Comparison of ENCODE assay signal across 9 mouse cellular contexts in the genomic region with DNA sequence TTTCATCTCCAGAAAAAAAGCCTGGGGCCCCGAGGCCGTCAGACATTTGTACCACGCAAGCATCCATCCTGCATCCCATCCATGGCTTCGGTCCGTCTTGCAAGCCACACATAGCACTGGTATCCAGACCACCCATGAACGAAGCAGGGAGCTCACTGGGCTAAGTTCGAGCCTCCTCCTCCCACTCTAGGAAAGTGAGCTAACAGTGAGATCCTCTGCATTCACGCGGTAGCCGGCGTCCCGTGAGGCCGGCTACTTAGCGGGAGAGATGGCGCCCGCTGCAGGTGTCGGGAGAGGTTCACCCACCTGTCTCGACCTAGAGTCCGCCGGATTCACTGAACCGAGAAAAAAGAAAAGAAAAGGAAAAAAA. TPM values are rescaled to one million over a fixed set of nuclear protein-coding genes. Genes with fewer than 3 reads are reported as not detected.
DNase-seq lines count a peak whose midpoint lies in the region; ATAC-seq and TF ChIP-seq lines count a peak whose summit lies in the region.
"Had no signal": no experiment of that assay in that cellular context is flagged by ENCODE, and none has a peak within 500 bp of the region (broad histone marks: within the 10 kb centered on the region; RNA-seq: fewer than 3 reads in every experiment).

No protein-coding gene starts in this region.

- TF ChIP-seq EP300 in ES-Bruce4 (IDR thresholded peaks at IDR 0.05; ENCODE audit: insufficient read depth, low read depth, low read length) = no peak

- ATAC-seq in forebrain, embryonic 14.5 days = peak; percentile 35
- peak; percentile 26 for ATAC-seq in liver, embryonic 16.5 days (ENCODE audit: low read depth)

- peak; percentile 31 for DNase-seq in gastrocnemius, postnatal 14 days
- no peak for DNase-seq in gastrocnemius, postnatal 10 days
- no peak for DNase-seq in forebrain, embryonic 14.5 days (ENCODE audit: low spot score)
- no peak for DNase-seq in retina, postnatal 1 day
- no peak for DNase-seq in gastrocnemius, postnatal 36 days
- no peak for DNase-seq in kidney, adult 18-20 months

- peak overlapping the region; percentile 90 for H3K4me2 ChIP-seq in forebrain, embryonic 14.5 days (ENCODE audit: low read length)
- H3K4me2 ChIP-seq in liver, embryonic 16.5 days (ENCODE audit: low read depth, low read length) = peak overlapping the region; percentile 90

- intact Hi-C loops in gastrocnemius, postnatal 14 days (cut with DNase I; ENCODE audit: low total_unique reads) = no loop called here
- intact Hi-C loops in gastrocnemius, postnatal 36 days (cut with DNase I) = no loop called here

- H3K9me3 ChIP-seq in ES-Bruce4 (replicated peaks; ENCODE audit: control insufficient read depth, insufficient read depth, low read length, poor library complexity, severe bottlenecking) = no peaks in the 10 kb centered on the region
- no peaks in the 10 kb centered on the region for H3K9me3 ChIP-seq in forebrain, embryonic 14.5 days (replicated peaks; ENCODE audit: control insufficient read depth, low read length)
- peaks cover 3% of the 10 kb centered on the region; the same call in 1 of the 2 replicates for H3K9me3 ChIP-seq in liver, embryonic 16.5 days (replicated peaks; ENCODE audit: control insufficient read depth, low read length)

- H3K36me3 ChIP-seq in ES-Bruce4 (ENCODE audit: control insufficient read depth, insufficient read depth, low read length, poor library complexity, severe bottlenecking) = peaks cover 11% of the 10 kb centered on the region
- H3K36me3 ChIP-seq in forebrain, embryonic 14.5 days (ENCODE audit: control insufficient read depth, insufficient read depth, low read length) = peaks cover 30% of the 10 kb centered on the region
- H3K36me3 ChIP-seq in liver, embryonic 16.5 days (ENCODE audit: control insufficient read depth, insufficient read depth) = peaks cover 13% of the 10 kb centered on the region

- peak overlapping the region; percentile 99 for H3K4me3 ChIP-seq in ES-Bruce4 (ENCODE audit: low read depth, low read length)
- peak overlapping the region; percentile 86 for H3K4me3 ChIP-seq in forebrain, embryonic 14.5 days (ENCODE audit: low read depth, low read length)
- peak overlapping the region; percentile 93 for H3K4me3 ChIP-seq in liver, embryonic 16.5 days (ENCODE audit: low read depth, low read length)

- TF ChIP-seq POLR2A in ES-Bruce4 (IDR thresholded peaks at IDR 0.05; ENCODE audit: insufficient read depth, low read length) = no peak

- 0% methylated on average over 21 of the region's 21 CpGs for WGBS in forebrain, embryonic 14.5 days
- under 1% methylated on average over 21 of the region's 21 CpGs for WGBS in liver, embryonic 16.5 days (ENCODE audit: insufficient replicate concordance)

- no peaks in the 10 kb centered on the region for H3K4me1 ChIP-seq in ES-Bruce4 (ENCODE audit: control insufficient read depth, insufficient read depth, low read length)
- H3K4me1 ChIP-seq in forebrain, embryonic 14.5 days (ENCODE audit: control insufficient read depth, insufficient read depth, low read length) = peaks cover 23% of the 10 kb centered on the region
- peaks cover 41% of the 10 kb centered on the region for H3K4me1 ChIP-seq in liver, embryonic 16.5 days (ENCODE audit: control insufficient read depth, low read depth, low read length)

- H3K27me3 ChIP-seq in ES-Bruce4 (ENCODE audit: control insufficient read depth, insufficient read depth, low read length, poor library complexity, severe bottlenecking) = no peaks in the 10 kb centered on the region
- H3K27me3 ChIP-seq in forebrain, embryonic 14.5 days (replicated peaks; ENCODE audit: control insufficient read depth, insufficient read depth, low read length) = no peaks in the 10 kb centered on the region
- no peaks in the 10 kb centered on the region for H3K27me3 ChIP-seq in liver, embryonic 16.5 days (ENCODE audit: control insufficient read depth, insufficient read depth, low read depth, low read length)

- TF ChIP-seq CTCF in ES-Bruce4 (IDR thresholded peaks at IDR 0.05; ENCODE audit: low read depth, low read length) = no peak

- peak overlapping the region; percentile 85 for H3K9ac ChIP-seq in ES-Bruce4 (ENCODE audit: low read depth, poor library complexity, severe bottlenecking)
- H3K9ac ChIP-seq in forebrain, embryonic 14.5 days (ENCODE audit: low read length) = peak overlapping the region; percentile 77
- peak overlapping the region; percentile 91 for H3K9ac ChIP-seq in liver, embryonic 16.5 days (ENCODE audit: low read depth, low read length)

- 0 out of 2 replicates have a peak overlapping the region, but pooled peaks have one; percentile 13 for H3K27ac ChIP-seq in ES-Bruce4 (ENCODE audit: insufficient read depth, low read length)
- H3K27ac ChIP-seq in forebrain, embryonic 14.5 days (ENCODE audit: low read depth, low read length) = peak overlapping the region; percentile 60; the same call in 1 of the 2 replicates
- peak overlapping the region; percentile 91 for H3K27ac ChIP-seq in liver, embryonic 16.5 days (ENCODE audit: low read length)

RNA-seq across cellular contexts. Expression of gene Zfp672, which starts 0.2 kb away (rescaled TPM):
- total RNA-seq in gastrocnemius, postnatal 14 days (2021) = 10 to 100 TPM; 43.0 to 45.1 TPM
- 10 to 100 TPM; 31.0 to 41.3 TPM for total RNA-seq in gastrocnemius, postnatal 10 days (2021)
- polyA plus RNA-seq in ES-Bruce4 (2011; ENCODE audit: insufficient read depth, insufficient read length, low read depth, missing spikeins) = 8.3 and 9.0 TPM in 2 replicates
- polyA plus RNA-seq in forebrain, embryonic 14.5 days (2014; fragmentation: Nextera tagmentation; extraction: Ambion mirVana) = 38.8 and 45.4 TPM in 2 replicates
- polyA plus RNA-seq in liver, embryonic 16.5 days (2015; fragmentation: Nextera tagmentation; extraction: Ambion mirVana) = 33.8 and 36.6 TPM in 2 replicates
- total RNA-seq in gastrocnemius, postnatal 36 days (2021) = 10 to 100 TPM; 36.7 to 41.7 TPM

RNA-seq across cellular contexts. Expression of gene Sh3bp5l, which starts 0.6 kb away (rescaled TPM):
- 10 to 100 TPM; 22.9 to 26.2 TPM for total RNA-seq in gastrocnemius, postnatal 14 days (2021)
- total RNA-seq in gastrocnemius, postnatal 10 days (2021) = 10 to 100 TPM; 28.0 to 30.3 TPM
- 33.6 and 41.4 TPM in 2 replicates for polyA plus RNA-seq in ES-Bruce4 (2011; ENCODE audit: insufficient read depth, insufficient read length, low read depth, missing spikeins)
- 29.5 and 43.3 TPM in 2 replicates for polyA plus RNA-seq in forebrain, embryonic 14.5 days (2014; fragmentation: Nextera tagmentation; extraction: Ambion mirVana)
- polyA plus RNA-seq in liver, embryonic 16.5 days (2015; fragmentation: Nextera tagmentation; extraction: Ambion mirVana) = 16.8 and 17.0 TPM in 2 replicates
- total RNA-seq in gastrocnemius, postnatal 36 days (2021) = 10 to 100 TPM; 26.1 to 27.9 TPM

RNA-seq across cellular contexts. Expression of gene Zfp692, which starts 23.0 kb away (rescaled TPM):
- total RNA-seq in gastrocnemius, postnatal 14 days (2021) = 1 to 10 TPM; 2.7 to 3.4 TPM
- total RNA-seq in gastrocnemius, postnatal 10 days (2021) = 1 to 10 TPM; 3.5 to 5.3 TPM
- polyA plus RNA-seq in ES-Bruce4 (2011; ENCODE audit: insufficient read depth, insufficient read length, low read depth, missing spikeins) = 19.3 and 21.1 TPM in 2 replicates
- 13.1 and 14.2 TPM in 2 replicates for polyA plus RNA-seq in forebrain, embryonic 14.5 days (2014; fragmentation: Nextera tagmentation; extraction: Ambion mirVana)
- polyA plus RNA-seq in liver, embryonic 16.5 days (2015; fragmentation: Nextera tagmentation; extraction: Ambion mirVana) = 9.8 and 10.1 TPM in 2 replicates
- 1 to 10 TPM; 3.4 to 4.0 TPM for total RNA-seq in gastrocnemius, postnatal 36 days (2021)

RNA-seq across cellular contexts. Expression of gene Lypd8, which starts 49.0 kb away (rescaled TPM):
- not detected for total RNA-seq in gastrocnemius, postnatal 14 days (2021)
- not detected for total RNA-seq in gastrocnemius, postnatal 10 days (2021)
- not detected in 2 replicates for polyA plus RNA-seq in ES-Bruce4 (2011; ENCODE audit: insufficient read depth, insufficient read length, low read depth, missing spikeins)
- 0.22 TPM in 1 of 2 replicates, not detected in the other for polyA plus RNA-seq in forebrain, embryonic 14.5 days (2014; fragmentation: Nextera tagmentation; extraction: Ambion mirVana)
- polyA plus RNA-seq in liver, embryonic 16.5 days (2015; fragmentation: Nextera tagmentation; extraction: Ambion mirVana) = 0.16 and 12.0 TPM in 2 replicates
- not detected for total RNA-seq in gastrocnemius, postnatal 36 days (2021)
- total RNA-seq: left cerebral cortex, postnatal 36 days had no signal

RNA-seq across cellular contexts. Expression of gene 4930438A08Rik, which starts 55.3 kb away (rescaled TPM):
- total RNA-seq in gastrocnemius, postnatal 14 days (2021) = not detected
- not detected for total RNA-seq in gastrocnemius, postnatal 10 days (2021)
- polyA plus RNA-seq in ES-Bruce4 (2011; ENCODE audit: insufficient read depth, insufficient read length, low read depth, missing spikeins) = not detected in 2 replicates
- polyA plus RNA-seq in forebrain, embryonic 14.5 days (2014; fragmentation: Nextera tagmentation; extraction: Ambion mirVana) = not detected in 2 replicates
- polyA plus RNA-seq in liver, embryonic 16.5 days (2015; fragmentation: Nextera tagmentation; extraction: Ambion mirVana) = 2.5 and 3.2 TPM in 2 replicates
- total RNA-seq in gastrocnemius, postnatal 36 days (2021) = not detected
- total RNA-seq: left cerebral cortex, postnatal 36 days had no signal

Comparison
In these comparisons a context has a peak if more than half of its experiments do, and no peak if none do; other contexts are left out.
1. H3K27ac ChIP-seq: peak in every context shown above with its lines; median percentile 91 in liver, embryonic 16.5 days; 60 in forebrain, embryonic 14.5 days; 13 in ES-Bruce4.